Mouse (Mus musculus): ENCODE data around the gene Ppp4r1. TPM values are rescaled to one million over a fixed set of nuclear protein-coding genes. Genes with fewer than 3 reads are reported as not detected.
A peak's percentile ranks its signal among the peaks of the same experiment; 100 is the strongest.

Gene Ppp4r1
- polyA plus RNA-seq, 3 experiments from 2014 or later, result 17.2 to 32.9 (median 20.8) TPM

- ATAC-seq, result peak; percentile 37
Measured at GRCm38 (mm10) chr17:65771951-65772934, 10.1 kb upstream of the Ppp4r1 start, which contains the start of gene Rab31. TSS of gene Rab31 (minus strand) at chr17:65772752.

GRCm38 (mm10) chr17:65773617-65774016 lies 8.8 kb upstream of the Ppp4r1 start:
- no peak for ATAC-seq

DNA sequence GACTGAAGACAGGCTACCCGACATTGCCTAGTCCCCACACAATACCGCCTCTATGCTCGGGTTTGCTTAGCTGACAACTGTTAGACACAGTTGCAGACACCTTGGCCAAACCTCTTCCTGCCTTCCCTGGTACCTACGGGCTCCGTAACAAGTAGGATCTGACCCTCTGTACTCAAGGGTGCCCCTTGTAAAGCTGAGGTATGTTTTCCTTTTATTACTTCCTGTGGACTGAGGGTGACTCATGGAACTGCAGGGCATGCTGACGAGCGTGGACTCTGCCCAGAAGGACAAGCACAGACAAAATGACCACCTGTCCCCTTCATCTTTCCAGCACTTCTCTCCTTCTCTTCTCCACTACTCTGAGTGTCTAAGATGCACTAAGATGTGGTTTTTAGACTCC lies 7.9 kb upstream of the Ppp4r1 start:
- no peak for ATAC-seq

GRCm38 (mm10) chr17:65776228-65776627 lies 6.1 kb upstream of the Ppp4r1 start:
- no peak for ATAC-seq

- ATAC-seq, result no peak
Measured at GRCm38 (mm10) chr17:65777461-65777860, 4.9 kb upstream of the Ppp4r1 start.

GRCm38 (mm10) chr17:65780970-65781369 lies 1.4 kb upstream of the Ppp4r1 start:
- ATAC-seq, result no peak

GRCm38 (mm10) chr17:65783182-65784161 lies 1.1 kb downstream of the Ppp4r1 start:
- peak; percentile 61 for ATAC-seq

GRCm38 (mm10) chr17:65784610-65785140 lies 2.3 kb downstream of the Ppp4r1 start:
- ATAC-seq, result no peak

- no peak for ATAC-seq
Measured at GRCm38 (mm10) chr17:65785707-65786106, 3.3 kb downstream of the Ppp4r1 start.

DNA sequence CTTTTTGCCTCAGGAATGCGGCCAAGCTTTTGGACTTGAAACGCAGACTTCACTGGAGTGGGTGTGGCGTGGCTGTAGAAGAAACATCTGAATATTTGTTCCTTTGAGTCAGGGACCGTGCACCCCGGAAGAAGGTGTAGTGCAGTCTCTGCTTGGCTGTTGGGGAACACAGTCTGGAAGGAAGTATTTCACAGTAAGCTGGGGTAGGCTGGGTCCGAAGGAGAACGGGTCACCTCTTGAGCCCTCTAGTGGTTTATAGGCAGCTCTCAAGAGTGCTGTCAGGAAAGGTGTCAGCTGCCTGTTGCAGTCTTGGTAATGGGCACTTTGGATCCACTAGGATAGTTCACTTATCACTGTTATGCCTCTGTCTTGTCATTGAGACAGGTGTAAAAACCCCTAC lies 3.9 kb downstream of the Ppp4r1 start:
- no peak for ATAC-seq

GRCm38 (mm10) chr17:65787261-65787660 lies 4.9 kb downstream of the Ppp4r1 start:
- ATAC-seq, result no peak

- no peak for ATAC-seq
Measured at GRCm38 (mm10) chr17:65788542-65789291, 6.3 kb downstream of the Ppp4r1 start.

GRCm38 (mm10) chr17:65789576-65789975 lies 7.2 kb downstream of the Ppp4r1 start:
- ATAC-seq, result no peak

GRCm38 (mm10) chr17:65791161-65791560 lies 8.8 kb downstream of the Ppp4r1 start:
- no peak for ATAC-seq

DNA sequence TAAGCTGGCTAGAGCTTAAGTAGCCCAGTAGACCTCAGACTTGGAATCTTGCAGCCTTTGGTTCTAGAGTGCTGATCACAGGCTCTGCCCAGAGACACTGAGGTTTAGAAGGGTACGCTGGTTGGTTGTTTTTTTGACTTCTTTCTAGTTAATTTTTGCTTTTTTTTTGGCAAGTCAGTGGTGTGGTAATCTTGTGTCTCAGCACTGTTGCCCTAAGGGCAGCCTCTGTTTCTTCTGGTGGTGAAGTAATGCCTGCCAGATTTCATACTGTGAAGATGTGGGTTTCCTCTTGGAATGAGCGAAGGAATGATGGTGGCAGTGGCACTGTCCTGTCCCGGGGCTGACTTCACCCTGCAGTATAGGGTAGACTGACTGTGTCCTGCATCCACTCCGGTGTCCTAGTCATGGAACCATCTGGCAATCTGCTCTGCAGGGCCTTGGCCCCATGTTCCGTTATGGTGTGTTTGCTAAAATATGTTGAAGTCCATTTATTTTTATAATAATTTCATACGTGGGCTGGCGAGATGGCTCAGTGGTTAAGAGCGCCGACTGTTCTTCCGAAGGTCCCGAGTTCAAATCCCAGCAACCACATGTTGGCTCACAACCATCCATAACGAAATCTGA lies 11.0 kb downstream of the Ppp4r1 start:
- ATAC-seq, result no peak

DNA sequence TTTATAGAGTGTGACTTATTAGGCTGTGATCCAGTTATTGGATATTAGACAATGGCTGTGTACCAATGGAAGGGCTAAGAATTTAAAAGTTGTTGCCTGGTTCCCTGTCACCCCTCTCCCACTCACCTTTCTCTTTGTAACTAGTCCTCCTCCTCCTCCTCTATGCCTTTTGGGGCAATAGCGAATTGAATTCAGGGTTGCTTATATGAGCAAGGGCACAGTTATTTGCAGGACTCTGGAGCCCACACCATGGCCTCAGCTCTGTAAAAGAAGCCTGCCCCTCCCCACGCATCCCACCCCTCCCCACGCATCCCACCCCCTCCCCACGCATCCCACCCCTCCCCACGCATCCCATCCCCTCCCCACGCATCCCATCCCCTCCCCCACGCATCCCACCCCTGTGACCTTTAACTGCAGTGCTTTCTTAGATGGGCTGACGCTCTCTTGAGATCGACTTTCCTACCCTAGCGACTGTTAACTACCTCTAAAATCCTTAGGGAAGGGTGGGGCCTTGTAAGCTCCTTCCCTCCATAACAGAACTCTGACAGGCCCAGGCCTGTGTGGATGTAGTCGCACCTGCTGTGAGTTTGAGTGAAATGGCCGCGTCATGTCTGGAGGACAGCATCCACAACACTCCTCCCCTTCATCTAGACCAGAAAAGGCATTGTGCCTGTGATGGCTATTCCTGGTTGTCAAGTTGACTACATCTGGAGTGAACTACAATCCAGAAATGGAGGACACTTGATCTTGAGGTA lies 11.9 kb downstream of the Ppp4r1 start:
- ATAC-seq, result no peak

DNA sequence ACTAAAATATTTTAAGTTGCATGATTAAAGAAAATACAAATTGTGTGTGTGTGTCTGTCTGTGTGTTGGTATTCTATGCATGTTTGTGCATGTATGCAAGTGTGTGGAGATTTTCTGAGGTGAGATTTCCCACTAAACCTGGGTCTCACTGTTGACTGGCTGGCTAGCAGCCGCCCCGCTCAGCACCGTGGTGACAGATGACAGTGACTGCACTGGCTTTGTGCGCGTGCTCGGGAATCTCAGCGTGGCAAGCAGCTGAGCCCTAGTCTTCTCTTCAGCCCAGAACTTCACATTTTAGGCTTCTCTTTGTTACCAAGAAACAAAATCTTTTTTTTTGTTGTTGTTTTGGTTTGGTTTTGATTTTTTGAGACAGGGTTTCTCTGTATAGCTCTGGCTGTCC lies 13.7 kb downstream of the Ppp4r1 start:
- ATAC-seq, result no peak

DNA sequence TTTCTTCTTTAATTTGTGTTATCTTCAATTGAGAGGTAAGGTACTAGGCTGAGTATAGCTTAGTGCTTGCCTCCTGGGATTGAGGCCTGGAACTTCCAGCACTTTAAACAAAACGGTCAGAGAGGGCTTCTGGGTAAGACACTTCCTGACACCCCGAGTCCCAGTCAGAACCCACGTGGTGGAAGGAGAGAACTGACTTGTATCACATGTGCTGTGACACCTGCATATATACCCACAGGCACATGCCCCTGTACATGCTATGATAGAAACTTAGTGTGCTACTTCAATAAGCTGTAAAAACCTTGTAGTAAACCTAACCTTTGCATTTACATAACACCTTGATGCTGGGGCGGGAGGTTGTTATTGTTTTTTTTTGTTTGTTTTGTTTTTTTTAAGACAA lies 16.1 kb downstream of the Ppp4r1 start:
- ATAC-seq, result no peak

DNA sequence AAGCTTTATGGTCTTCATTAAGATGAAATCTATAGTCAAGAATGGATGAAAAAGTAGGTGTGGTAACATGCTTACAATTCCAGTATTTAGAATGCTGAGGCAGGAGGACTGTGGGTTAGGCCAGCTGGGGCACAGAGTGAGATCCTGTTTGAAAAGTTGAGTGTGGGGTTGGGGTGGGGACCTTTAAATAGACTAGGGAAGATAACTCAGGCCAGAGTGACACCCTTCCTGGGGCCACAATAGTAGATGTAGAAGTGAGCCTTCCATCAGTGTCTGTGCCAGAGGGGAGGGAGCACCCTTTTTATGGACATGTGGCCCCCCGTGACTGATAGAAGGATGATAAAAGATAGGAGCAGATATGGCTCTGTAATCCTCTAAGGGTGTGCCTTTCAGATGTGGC lies 17.0 kb downstream of the Ppp4r1 start:
- no peak for ATAC-seq

GRCm38 (mm10) chr17:65800451-65800850 lies 18.1 kb downstream of the Ppp4r1 start:
- ATAC-seq, result no peak

DNA sequence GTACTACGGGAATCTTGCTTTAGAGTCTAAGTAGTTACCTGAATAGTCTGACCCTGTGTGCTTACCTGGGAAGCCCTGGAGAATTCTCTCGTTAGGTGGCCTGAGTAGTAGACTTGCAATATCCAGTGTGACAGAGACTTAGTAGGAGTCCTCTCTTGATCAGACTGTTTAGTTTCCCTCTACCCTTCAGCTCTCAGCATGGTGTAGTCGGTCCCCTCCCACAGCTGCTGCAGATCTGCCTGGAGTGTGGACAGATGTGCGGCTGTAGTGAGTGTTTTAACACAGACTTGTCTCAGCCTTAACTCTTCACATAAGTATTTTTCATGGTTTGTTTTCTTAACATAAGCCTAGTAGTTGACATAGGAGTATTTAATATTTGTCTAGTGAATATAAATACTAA lies 19.7 kb downstream of the Ppp4r1 start:
- ATAC-seq, result no peak

Data from inflammation-experienced regulatory T-cells, adult 6 months (primary cell).